13 mouse cellular contexts compared by ENCODE assay signal in the genomic region with DNA sequence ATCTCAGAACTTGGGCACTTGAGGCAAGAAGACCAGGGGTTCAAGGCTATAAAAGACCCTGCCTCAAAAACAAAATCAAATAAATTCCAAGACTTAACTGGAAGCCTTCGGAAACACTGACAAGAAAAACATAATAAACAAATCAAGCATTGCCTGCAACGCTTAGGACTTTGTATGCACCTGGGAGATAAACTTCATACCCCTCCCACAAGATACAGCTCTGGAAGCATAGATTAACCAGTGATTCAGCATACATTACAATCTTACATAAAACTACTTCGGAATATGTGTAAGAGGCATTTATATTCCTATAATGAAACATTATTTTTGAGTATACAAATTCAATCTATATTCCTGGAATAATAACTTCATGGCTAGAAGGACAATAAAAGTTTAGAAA. TPM values are rescaled to one million over a fixed set of nuclear protein-coding genes. Genes with fewer than 3 reads are reported as not detected.
DNase-seq lines count a peak whose midpoint lies in the region; ATAC-seq and TF ChIP-seq lines count a peak whose summit lies in the region.
"Had no signal": no experiment of that assay in that cellular context is flagged by ENCODE, and none has a peak within 500 bp of the region (broad histone marks: within the 10 kb centered on the region; RNA-seq: fewer than 3 reads in every experiment).

No protein-coding gene starts in this region.

- H3K9me3 ChIP-seq in kidney, postnatal 0 days (replicated peaks; ENCODE audit: low read length), result no peaks in the 10 kb centered on the region
- no peaks in the 10 kb centered on the region for H3K9me3 ChIP-seq in liver, embryonic 12.5 days (replicated peaks)
- H3K9me3 ChIP-seq: G1E had no signal

- peak overlapping the region; percentile 30; the same call in 1 of the 2 replicates for H3K4me2 ChIP-seq in kidney, postnatal 0 days (ENCODE audit: low read length)
- H3K4me2 ChIP-seq in liver, embryonic 12.5 days, result peak overlapping the region; percentile 20; the same call in 1 of the 2 replicates

- H3K9ac ChIP-seq in kidney, postnatal 0 days (ENCODE audit: low read depth, low read length), result no peak overlapping the region
- H3K9ac ChIP-seq in liver, embryonic 12.5 days, result no peak overlapping the region

- H3K4me3 ChIP-seq in gastrocnemius, adult 2 months, result no peak overlapping the region; the same call in 1 of the 2 replicates
- no peak overlapping the region for H3K4me3 ChIP-seq in kidney, postnatal 0 days (replicated peaks; ENCODE audit: low read depth, low read length)
- no peak overlapping the region for H3K4me3 ChIP-seq in liver, embryonic 12.5 days

- peaks cover 4% of the 10 kb centered on the region for H3K4me1 ChIP-seq in kidney, postnatal 0 days (replicated peaks; ENCODE audit: insufficient read depth, low read length)
- peaks cover 71% of the 10 kb centered on the region for H3K4me1 ChIP-seq in liver, embryonic 12.5 days

- WGBS in kidney, postnatal 0 days, result 39% methylated on average over 3 of the region's 3 CpGs
- 32% methylated on average over 3 of the region's 3 CpGs for WGBS in liver, embryonic 12.5 days (ENCODE audit: insufficient replicate concordance)

- H3K36me3 ChIP-seq in kidney, postnatal 0 days (ENCODE audit: insufficient read depth, low read length), result 0 out of 2 replicates have a peak, but pooled peaks cover 5% of the 10 kb centered on the region
- peaks cover 42% of the 10 kb centered on the region for H3K36me3 ChIP-seq in liver, embryonic 12.5 days

- intact Hi-C loops in gastrocnemius, adult 2 months (cut with DNase I), result loop anchor here (10.0 kb wide), 1 partner anchor 252 kb away; no protein-coding TSS in a partner anchor

- H3K27ac ChIP-seq in gastrocnemius, adult 2 months, result peak overlapping the region; percentile 43; the same call in 1 of the 2 replicates
- H3K27ac ChIP-seq in kidney, postnatal 0 days, result no peak overlapping the region
- no peak overlapping the region for H3K27ac ChIP-seq in liver, embryonic 12.5 days
- H3K27ac ChIP-seq: macrophage had no signal

- no peak for ATAC-seq in kidney, postnatal 0 days (replicated peaks; ENCODE audit: low FRiP score, low read depth)
- no peak for ATAC-seq in liver, embryonic 12.5 days
- no peak for ATAC-seq in CD4-positive, CD25-positive, alpha-beta regulatory T cell, adult 4 months
- no peak for ATAC-seq in inflammation-experienced regulatory T-cells, adult 6 months
- ATAC-seq: activated CD4-positive, CD25-positive, alpha-beta regulatory T cell, adult 4 months; hindbrain, embryonic 16.5 days had no signal

- no peak for TF ChIP-seq CTCF in gastrocnemius, adult 2 months (IDR thresholded peaks at IDR 0.05)
- no peak for TF ChIP-seq CTCF in kidney, postnatal 0 days (IDR thresholded peaks at IDR 0.05; ENCODE audit: low read depth)

- DNase-seq in gastrocnemius, adult 2 months, result no peak
- no peak for DNase-seq in gastrocnemius, postnatal 4 days (ENCODE audit: low spot score in 2 of 2)
- no peak for DNase-seq in kidney, postnatal 0 days (ENCODE audit: low spot score)
- no peak for DNase-seq in kidney, adult 11 months
- DNase-seq in c-Kit-positive CD71-positive TER-119-positive erythroid progenitor cells, embryonic 14.5 days (ENCODE audit: low spot score), result peak; percentile 40
- DNase-seq: cerebellum, adult 8-10 months had no signal

- H3K27me3 ChIP-seq in kidney, postnatal 0 days (ENCODE audit: insufficient read depth, low read length), result no peaks in the 10 kb centered on the region
- H3K27me3 ChIP-seq in liver, embryonic 12.5 days (replicated peaks), result no peaks in the 10 kb centered on the region

RNA-seq across cellular contexts. Expression of gene E2f3, which starts 3.5 kb away (rescaled TPM):
- total RNA-seq in gastrocnemius, adult 2 months (2021), result 10 to 100 TPM in 1 of 2 experiments, 1 to 10 TPM in 1; 9.6 to 10.8 TPM
- total RNA-seq in gastrocnemius, postnatal 4 days (2021), result 10 to 100 TPM; 14.6 to 14.9 TPM
- 8.2 and 9.2 TPM in 2 replicates for polyA plus RNA-seq in kidney, postnatal 0 days (2015; fragmentation: Nextera tagmentation; extraction: Ambion mirVana)
- polyA plus RNA-seq in liver, embryonic 12.5 days (2016; fragmentation: Nextera tagmentation; extraction: Ambion mirVana), result 8.6 and 9.7 TPM in 2 replicates
- 1 to 10 TPM; 2.8 to 3.8 TPM for polyA plus RNA-seq in CD4-positive, CD25-positive, alpha-beta regulatory T cell, adult 4 months (2017; shearing (Covaris generic))
- polyA plus RNA-seq in inflammation-experienced regulatory T-cells, adult 6 months (2017; shearing (Covaris generic)), result 1 to 10 TPM; 2.3 to 5.2 (median 2.9) TPM
